Mouse (Mus musculus) megakaryocyte, adult 5-6 weeks (primary cell): ENCODE results near the gene OR5BS1P. TPM values are rescaled to one million over a fixed set of nuclear protein-coding genes. Genes with fewer than 3 reads are reported as not detected.
"Not testable (repeated sequence)": the region's sequence is repeated elsewhere in the genome, so short reads cannot be mapped to it uniquely, and the experiment has no call there.

Experiments
- ATAC-seq: 2 replicates; pipeline ENCODE4 v1.8.0; 2016; ENCODE audit warnings: mild to moderate bottlenecking, inconsistent platforms; ENCODE audit not compliant: poor library complexity, severe bottlenecking
- total RNA-seq, 2 experiments: library from RNA; stranded (forward) in 1 of 2; stranded (reverse) in 1 of 2; fragments of 153-499, 151-499 nt in 1 of 2; fragments of 221-1000, 200-1000 nt in 1 of 2; gene quantifications; 2 replicates each; pipeline versions ENCODE4 v1.2.3 to v1.2.4; 2015 to 2017

The OR5BS1P gene
- not detected in 2 replicates for total RNA-seq (2015)
- not detected in 2 replicates for total RNA-seq (2017)

DNA sequence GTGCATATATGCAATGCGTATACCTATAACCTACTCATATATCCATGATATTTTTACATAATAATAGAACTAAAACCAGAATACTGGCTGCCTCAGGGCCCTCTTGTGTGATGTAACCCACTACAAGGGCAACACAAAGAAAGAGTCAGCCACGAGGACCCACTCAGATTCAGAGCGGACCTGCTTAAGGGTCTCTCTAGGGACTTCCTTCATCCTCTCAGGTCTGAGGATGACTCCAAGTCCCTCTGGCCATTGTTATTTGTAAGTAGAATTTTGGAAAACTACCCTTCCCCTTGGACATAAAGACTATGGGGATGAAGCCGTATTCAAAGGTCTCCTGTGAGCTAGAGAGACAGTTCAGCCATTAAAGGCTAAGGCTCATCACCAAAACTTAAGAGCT lies at the start of gene OR5BS1P:
Gene OR5BS1P (plus strand): TSS at position 301 of the 400 bp plus-strand sequence.
- ATAC-seq: no peak

DNA sequence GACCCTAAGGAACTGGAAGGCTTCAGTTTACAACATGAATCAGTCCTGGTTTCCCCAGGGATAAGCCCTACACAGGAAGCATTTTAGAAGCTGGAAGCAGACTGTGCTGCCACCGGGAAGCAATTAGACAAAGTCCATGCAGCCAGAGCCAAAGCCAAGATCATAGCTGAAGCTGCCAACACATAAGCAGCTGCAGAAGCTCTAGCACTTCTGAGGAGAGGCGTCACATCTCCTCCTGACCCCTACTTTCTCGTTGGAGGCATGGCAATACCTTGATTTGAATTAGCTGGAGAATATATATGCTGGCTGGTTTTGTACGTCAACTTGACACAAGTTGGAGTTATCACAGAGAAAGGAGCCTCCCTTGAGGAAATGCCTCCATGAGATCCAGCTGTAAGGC lies 48.8 kb upstream of the OR5BS1P start:
- no peak for ATAC-seq

DNA sequence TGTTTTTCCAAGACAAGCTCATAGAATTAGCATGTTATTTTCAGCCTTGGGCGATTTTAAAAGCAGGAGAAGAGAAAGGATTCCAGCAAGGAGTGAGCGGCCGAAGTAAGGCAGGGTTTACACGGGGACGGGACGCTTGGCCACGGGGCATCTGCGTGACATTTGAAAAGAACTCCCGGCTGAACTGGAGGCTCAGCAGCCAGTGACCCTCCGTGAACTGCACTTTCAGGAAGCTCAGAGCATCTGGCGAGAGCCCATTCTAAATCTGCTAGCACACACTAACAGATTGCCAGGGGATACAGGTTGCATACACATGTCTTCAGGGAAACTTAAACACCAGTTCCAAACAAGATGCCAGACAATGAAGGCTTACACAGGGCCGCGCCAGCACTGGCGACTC lies 45.4 kb upstream of the OR5BS1P start:
- no peak for ATAC-seq

DNA sequence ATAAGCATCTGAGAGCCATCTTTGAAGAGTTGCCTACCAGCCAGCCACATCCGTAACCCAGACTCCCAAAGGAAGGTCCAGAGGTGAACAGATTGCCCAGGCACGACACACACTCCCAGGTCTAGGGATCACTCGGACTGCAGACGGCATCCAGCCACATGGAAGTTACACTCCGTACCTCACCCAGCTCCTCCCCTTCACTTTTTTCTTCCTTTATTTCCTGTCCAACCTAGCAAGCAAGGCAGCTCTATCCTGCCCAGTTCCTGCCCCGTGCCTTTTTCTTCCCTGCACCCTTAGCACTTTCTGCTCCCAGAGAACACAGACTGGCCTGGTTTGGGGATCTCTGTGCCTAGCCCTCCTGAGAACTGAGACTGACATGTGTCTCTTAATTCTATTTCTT lies 44.9 kb upstream of the OR5BS1P start:
- no peak for ATAC-seq

DNA sequence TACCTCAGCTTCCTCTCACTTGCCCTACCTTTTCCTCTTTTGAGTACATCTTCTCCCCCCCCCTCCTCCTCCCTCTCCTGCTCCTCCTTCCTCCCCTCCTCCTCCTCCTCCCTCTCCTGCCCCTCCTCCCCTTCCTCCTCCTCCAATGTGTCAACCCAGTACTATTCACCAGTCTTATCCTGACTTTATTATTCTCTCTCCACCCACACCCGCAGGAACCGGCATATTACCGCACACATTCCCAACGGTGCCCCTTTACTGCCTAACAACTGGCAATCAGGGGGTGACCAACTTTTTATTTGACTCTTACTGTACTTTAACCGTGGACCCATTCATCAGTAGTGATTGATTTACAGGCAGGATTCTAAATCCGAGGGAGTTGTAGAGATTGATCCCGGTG lies 44.5 kb upstream of the OR5BS1P start:
- no peak for ATAC-seq

DNA sequence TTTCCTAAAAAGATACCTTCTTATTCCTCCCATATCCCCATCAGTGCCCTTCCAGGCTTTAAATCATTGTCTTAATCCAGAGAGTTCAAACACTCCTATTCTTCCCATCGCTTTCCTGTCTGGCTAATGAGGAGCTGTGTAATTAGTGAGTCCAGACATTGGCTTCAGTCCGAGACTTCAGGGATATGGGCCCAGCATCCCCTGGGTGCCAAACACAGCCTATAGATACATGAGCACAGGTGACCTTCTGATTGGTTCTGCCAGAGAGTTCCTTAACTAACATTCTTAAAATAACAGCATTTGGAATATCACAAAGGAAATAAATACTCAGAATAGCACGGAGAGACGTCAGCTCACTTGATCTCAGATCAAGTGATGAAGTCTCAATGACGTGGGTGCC lies 38.8 kb upstream of the OR5BS1P start, which contains the start of gene Olfr282:
Gene Olfr282 (plus strand): TSS at position 301 of the 400 bp plus-strand sequence.
- not testable (repeated sequence) for ATAC-seq

DNA sequence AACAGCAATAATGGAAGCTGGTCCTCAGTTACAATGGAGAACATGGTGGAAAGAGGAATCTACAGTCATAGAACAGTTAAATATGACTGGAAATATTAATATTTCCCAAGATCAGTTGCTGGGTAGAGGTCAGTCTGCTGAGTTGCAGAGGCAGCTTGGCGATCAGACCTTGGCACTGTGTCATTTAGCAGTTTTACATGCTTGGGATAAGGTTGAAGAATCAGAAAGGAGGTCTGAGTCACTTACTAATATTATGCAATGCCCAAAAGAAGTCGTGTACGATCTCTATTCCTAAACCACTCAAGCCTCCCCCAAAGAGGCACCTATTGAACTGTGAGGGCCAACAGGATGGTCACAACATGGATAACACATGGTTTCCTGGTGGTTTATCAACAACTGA lies 25.1 kb upstream of the OR5BS1P start:
- ATAC-seq: no peak

DNA sequence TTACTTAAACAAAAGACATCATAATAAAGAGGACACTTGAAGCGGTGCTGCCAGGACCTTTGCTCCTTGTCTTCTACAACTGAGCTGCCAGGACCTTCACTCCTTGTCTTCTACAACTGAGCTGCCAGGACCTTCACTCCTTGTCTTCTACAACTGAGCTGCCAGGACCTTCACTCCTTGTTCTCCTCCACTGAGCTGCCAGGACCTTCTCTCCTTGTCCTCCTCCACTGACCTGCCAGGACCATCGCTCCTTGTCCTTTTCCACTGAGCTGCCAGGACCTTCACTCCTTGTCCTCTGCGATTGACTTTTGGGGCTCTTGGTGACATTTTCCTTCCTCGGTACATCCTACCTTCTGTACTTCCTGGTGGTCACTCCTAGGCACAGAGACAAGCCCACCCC lies 21.2 kb upstream of the OR5BS1P start:
- ATAC-seq: no peak

DNA sequence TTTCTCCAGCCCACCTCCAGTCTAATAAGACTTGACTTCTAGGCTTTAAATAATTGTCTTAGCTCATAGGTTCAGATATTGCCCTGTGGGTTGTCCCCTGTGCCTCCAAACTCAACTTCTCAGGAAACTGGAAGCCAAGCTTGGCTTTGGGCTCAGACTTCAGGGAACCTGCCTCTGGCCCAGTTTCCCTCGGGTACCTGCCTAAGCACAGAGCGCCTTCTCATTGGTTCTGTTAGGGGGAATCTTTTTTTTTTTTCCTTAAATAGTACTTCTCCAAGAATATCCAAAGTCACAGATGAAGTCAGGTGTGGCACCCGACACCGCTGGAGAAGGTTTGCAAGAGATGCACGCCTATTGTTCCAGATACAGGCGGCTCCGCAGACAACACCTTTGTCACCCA lies 17.4 kb upstream of the OR5BS1P start, which contains the start of gene Olfr281:
Gene Olfr281 (plus strand): TSS at position 301 of the 400 bp plus-strand sequence.
- no peak for ATAC-seq

DNA sequence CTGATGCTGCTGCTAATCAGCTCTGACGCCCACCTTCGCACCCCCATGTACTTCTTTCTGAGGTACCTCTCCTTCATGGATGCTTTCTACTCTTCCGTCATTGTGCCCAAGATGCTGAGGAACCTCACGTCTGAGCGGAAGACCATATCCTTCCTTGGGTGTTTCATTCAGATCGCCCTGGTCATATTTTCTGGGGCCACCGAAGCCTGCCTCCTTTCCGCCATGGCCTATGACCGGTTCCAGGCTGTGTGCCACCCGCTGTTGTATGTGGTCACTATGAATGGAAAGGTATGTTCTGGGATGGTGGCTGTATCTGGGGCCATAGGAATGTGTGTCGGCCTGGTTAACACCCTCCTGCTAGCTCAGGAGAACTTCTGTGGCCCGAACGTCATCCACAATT lies 1.8 kb downstream of the OR5BS1P start:
- no peak for ATAC-seq

DNA sequence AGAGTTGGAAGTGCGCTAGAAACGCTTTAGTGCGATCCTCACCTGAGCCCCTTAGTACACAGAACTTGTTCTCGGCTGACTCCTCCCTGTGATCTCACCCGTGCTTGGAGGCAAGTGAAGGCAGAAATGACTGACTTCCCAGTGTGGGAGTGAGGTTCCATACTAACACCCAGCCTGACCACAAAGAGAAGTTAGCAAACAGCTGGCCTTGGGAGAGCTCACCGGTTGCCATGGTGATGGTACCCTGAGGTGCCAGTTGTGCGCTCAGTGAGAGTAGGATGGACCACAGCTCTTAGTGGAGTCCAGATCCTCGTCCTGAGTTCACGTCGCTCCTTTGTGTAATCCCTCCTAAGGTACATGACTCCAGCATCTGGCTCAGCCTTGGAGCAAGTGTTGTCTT lies 5.3 kb downstream of the OR5BS1P start:
- ATAC-seq: no peak

DNA sequence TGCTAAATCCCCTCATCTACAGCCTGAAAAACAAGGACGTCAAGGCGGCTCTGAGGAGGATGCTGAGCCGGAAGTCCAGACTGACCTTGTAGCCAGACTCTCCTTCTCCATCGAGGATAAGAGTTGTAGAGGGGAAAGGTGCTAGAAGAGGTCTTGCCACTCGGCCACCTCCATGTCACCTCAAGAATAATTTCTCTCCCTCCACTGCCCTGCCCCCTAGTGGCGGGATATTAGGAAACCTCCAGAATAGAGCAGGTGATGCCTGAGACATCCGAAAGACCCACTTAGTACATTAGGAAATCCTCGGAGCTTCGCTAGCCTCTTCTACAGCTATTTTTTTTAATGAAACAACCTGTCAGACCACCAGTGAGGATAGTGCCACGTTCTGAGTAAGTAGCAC lies 5.7 kb downstream of the OR5BS1P start:
- no peak for ATAC-seq

DNA sequence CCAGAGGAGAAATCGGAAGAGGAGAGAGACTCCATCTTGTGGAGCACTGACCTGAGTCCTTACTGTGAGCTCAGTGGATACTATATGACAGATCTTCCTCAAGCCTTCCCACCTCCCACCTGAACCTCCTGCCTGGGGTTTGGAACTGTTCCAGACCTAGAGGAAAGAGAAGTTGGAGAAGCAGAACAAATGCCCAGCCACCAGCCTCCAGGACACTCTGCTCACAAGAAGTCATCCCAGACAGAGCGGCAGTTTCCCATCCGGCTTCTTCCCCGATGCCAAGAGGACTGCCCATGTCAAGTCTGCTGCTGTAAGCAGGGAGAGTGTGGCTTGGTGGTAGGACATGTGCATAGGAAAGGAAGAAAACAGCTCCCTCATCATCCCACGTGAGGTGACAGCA lies 6.6 kb downstream of the OR5BS1P start:
- ATAC-seq: no peak

DNA sequence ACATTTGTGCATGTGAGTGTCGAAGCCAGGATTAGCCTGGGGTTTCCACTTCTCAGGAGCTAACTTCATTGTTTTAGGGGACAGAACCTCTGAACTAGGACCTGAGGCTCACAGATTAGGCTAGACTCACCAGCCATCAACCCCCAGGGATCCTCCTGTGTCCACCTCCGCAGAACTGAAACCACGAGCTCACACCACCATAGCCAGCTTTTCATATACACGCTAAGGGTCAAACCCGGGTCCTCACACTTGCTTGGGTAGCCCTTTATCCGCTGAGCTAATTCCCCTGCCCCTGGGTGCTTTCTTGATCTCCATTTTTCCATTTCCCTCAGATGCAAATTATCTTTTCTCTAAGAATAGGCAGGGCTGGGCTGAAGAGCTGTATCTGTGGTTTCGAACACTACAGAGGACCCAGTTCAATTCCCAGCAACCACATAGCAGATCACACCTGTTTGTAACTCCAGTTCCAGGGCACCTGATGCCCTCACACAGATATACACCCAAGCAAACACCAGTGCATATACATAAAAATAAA lies 9.9 kb downstream of the OR5BS1P start:
- no peak for ATAC-seq

DNA sequence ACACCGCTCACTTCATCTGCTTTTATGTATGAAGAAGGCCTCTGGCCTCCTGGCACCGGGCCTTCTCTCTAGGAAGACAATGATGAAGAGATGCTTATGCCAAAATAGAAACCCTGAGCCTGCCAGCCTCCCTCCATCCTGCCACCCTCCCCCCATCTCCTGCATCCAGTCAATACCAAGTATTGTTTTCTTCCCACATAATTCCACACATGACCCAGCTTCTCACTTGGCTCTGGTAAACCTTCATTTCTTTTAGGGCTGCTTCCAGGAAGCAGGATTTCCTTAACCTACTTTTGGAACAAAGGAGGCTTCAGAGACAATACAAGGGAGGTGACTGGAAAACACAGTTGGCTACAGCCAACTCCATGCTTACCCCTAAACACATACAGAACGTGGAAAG lies 13.0 kb downstream of the OR5BS1P start, which contains the start of gene Lalba:
Gene Lalba (minus strand): TSS at position 21 of the 400 bp plus-strand sequence.
- no peak for ATAC-seq

DNA sequence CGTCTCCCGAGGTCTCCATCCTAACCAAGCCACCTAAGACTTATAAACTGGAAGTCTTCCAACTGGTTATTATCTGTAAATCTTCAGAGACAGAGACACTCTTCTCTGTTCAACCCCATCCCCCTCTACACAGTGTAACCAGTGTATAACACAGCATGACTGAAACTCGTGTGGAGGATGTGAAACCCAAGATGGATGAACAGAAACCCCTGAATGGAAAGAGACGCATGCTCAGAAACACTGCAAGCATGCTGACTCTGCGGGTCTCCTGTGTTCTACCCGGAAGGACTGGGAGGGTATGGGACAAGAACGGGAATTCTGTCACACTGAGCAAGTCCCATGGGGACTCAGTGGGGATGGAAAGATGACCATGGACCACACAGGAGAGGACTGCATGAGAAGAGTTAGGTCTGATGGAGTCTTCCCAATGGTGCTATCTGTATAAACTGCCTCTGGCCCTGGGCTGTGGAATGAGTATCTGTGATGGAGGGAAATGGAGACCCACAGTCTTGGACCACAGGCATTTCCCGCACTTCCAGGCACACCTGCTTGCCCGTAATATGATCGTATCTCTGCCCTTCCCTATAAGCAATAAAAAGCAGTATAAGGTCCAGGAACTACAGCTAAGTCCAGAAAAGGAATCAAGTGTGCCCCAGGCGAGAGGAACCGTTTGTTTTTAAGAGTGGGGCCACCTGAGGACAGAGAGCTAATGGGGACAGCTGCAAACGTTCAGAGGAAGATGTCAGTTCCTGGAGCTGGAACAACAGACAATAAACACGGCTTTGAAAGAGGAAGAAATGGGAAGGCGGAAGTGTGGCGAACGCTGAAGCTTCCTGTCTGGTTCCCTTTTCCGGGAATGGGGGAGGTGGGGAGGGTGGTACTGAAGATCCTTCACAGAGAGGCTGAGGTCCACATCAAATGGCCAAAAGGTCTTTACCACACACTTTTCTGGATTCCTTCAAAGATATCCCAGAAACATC lies 14.5 kb downstream of the OR5BS1P start:
- ATAC-seq: peak; percentile 91

DNA sequence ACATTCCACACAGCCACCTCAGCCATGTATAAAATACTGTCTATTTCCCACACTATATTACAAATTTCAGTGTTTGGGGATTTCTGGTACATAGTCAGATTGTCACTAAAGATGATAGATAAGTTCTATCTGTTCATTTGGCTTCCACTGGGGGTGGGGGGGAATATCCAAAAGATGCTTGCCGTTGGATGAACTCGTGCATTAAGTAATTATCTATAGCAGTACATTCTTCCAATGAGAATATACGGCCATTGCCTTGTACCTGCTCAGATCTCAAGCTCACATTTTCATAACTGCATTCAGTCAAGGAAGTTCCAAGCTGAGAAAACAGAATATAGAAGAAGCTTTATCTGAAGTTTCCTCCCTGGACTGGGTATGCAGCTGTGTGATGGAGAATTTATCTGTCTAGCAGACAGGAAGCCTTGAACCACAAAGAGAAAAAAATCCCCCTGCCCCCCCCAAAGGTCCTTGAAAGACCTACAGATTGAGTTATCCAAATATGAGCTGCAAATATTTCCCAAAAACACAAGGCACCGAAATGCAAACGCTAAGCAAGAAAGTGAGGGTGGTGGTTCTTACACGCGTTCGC lies 16.8 kb downstream of the OR5BS1P start:
- no peak for ATAC-seq

DNA sequence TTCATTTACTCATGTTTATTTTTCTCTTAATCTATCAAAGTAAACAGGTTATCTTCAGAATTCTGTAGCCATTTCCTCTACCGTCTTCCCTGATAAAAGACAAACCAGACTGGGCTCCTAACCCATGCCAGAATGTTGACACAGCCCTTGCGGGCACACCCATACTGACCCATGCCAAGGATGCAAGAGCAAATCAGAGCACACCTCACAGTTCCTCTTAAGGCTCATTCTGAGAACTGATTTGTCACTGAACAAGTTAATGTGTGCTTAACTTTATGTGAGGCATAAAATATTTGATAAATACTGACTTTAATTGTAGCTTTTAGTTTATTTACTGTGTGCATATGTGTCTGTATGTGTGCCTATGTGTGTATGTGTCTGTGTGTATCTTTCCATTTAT lies 21.6 kb downstream of the OR5BS1P start:
- ATAC-seq: 0 out of 2 replicates have a peak, but pooled peaks have one; percentile 35

DNA sequence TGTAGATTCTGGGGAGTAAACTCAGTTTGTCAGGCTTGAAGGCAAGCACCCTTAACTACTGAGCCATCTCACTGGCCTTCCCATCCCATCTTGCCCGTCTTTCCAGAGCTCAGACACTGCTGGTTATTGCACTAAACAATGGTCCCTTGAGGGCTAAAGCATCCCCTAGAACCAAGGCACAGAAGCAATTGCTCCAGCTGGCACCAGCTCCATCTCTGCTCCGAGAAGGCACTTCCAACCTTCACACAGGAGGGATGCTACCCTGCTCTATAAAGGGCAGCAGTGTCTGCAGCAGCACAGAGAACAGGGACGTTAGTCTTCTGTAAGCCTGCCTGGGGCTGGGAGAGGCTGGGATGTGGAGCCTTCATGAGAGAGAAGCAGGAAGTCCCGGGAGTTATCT lies 22.4 kb downstream of the OR5BS1P start, which contains the start of gene Olfr279:
Gene Olfr279 (plus strand): TSS at position 301 of the 400 bp plus-strand sequence.
- no peak for ATAC-seq

DNA sequence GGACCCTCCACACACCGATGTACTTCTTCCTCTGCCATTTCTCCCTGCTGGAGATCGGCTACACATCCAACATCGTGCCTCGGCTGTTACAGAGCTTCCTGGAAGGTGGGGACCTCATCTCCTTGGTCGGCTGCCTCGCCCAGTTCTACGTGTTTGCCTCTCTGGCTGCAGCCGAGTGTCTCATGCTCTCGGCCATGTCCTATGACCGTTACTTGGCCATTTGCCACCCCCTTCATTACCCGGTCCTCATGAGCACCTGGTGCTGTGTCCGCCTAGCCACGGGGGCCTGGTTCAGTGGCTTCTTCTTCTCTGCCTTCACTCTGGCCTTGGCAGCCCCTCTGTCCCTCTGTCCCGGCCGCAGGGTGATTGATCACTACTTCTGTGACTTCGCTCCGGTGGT lies 27.9 kb downstream of the OR5BS1P start:
- ATAC-seq: no peak

DNA sequence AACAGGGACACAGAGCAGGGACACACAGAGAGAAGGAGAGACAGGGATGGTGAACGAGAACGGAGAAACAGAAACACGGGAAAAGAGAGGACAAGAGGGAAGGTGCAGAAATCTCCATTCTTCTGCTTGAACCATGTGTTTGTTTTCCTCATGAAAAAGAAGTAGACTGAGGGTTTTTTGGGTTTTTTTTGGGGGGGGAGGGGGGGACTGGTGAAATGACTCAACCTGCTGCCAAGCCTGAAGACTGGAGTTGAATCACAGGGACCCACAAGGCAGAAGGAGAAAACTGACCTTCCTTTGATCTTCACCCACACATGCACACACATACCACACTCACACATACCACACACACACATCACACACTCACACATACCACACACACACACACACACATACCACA lies 33.6 kb downstream of the OR5BS1P start:
- ATAC-seq: no peak
